Mouse (Mus musculus): ENCODE measurements at regions not wholly inside any gene's neighbourhood (a gene's known extent, or its start where the extent isn't known, plus 50 kb on each side); places are given as distances from the start of the nearest gene placed in this dataset.

- Histone ChIP-seq H3K9me3 (replicated peaks) (no peaks in the 10 kb centered on the region), H3K4me2 (no peak overlapping the region), H3K4me1 (no peaks in the 10 kb centered on the region), H3K27me3 (no peaks in the 10 kb centered on the region), H3K4me3 (no peak overlapping the region), H3K27ac (no peak overlapping the region), H3K9ac (no peak overlapping the region), H3K36me3 (ENCODE audit: poor library complexity, severe bottlenecking) (no peaks in the 10 kb centered on the region)
- 69% methylated on average over 5 of the region's 5 CpGs for WGBS
- no peak for ATAC-seq
These were observed 55.3 kb upstream of the Ccnd2 start for GRCm38 (mm10) chr6:127207308-127207707.

- Histone ChIP-seq H3K27me3 (no peaks in the 10 kb centered on the region), H3K9me3 (replicated peaks) (no peaks in the 10 kb centered on the region), H3K9ac (no peak overlapping the region), H3K4me3 (no peak overlapping the region), H3K36me3 (ENCODE audit: poor library complexity, severe bottlenecking) (no peaks in the 10 kb centered on the region), H3K4me2 (no peak overlapping the region), H3K27ac (no peak overlapping the region), H3K4me1 (no peaks in the 10 kb centered on the region)
- WGBS: 88% methylated on average over 3 of the region's 3 CpGs
- no peak for ATAC-seq
These were observed 61.4 kb upstream of the Ccnd2 start for GRCm38 (mm10) chr6:127213355-127213754.

GRCm38 (mm10) chr6:127215915-127216314 lies 63.9 kb upstream of the Ccnd2 start:
- H3K4me2 ChIP-seq: no peak overlapping the region
- no peak for ATAC-seq
- no peak overlapping the region for H3K9ac ChIP-seq

GRCm38 (mm10) chr6:127218634-127219445 lies 66.8 kb upstream of the Ccnd2 start:
- Histone ChIP-seq H3K4me3 (no peak overlapping the region), H3K9me3 (replicated peaks) (no peaks in the 10 kb centered on the region), H3K4me1 (no peaks in the 10 kb centered on the region), H3K4me2 (no peak overlapping the region), H3K36me3 (ENCODE audit: poor library complexity, severe bottlenecking) (no peaks in the 10 kb centered on the region), H3K9ac (no peak overlapping the region), H3K27me3 (no peaks in the 10 kb centered on the region), H3K27ac (no peak overlapping the region)
- ATAC-seq: no peak
- WGBS: 81% methylated on average over 17 of the region's 17 CpGs

More at GRCm38 (mm10) chr6:127215915-127216314, 63.9 kb upstream of the Ccnd2 start:
- Histone ChIP-seq H3K9me3 (replicated peaks) (no peaks in the 10 kb centered on the region), H3K27ac (no peak overlapping the region), H3K27me3 (no peaks in the 10 kb centered on the region), H3K36me3 (ENCODE audit: poor library complexity, severe bottlenecking) (no peaks in the 10 kb centered on the region), H3K4me1 (no peaks in the 10 kb centered on the region), H3K4me3 (no peak overlapping the region)
- WGBS: 79% methylated on average over 4 of the region's 4 CpGs

GRCm38 (mm10) chr6:127219446-127219802 lies 67.4 kb upstream of the Ccnd2 start:
- H3K9ac ChIP-seq: no peak overlapping the region
- no peak overlapping the region for H3K4me3 ChIP-seq
- no peak overlapping the region for H3K27ac ChIP-seq
- no peaks in the 10 kb centered on the region for H3K9me3 ChIP-seq (replicated peaks)
- no peaks in the 10 kb centered on the region for H3K4me1 ChIP-seq
- WGBS: 89% methylated on average over 7 of the region's 7 CpGs
- no peaks in the 10 kb centered on the region for H3K27me3 ChIP-seq
- H3K36me3 ChIP-seq (ENCODE audit: poor library complexity, severe bottlenecking): no peaks in the 10 kb centered on the region
- no peak for ATAC-seq
- no peak overlapping the region for H3K4me2 ChIP-seq

GRCm38 (mm10) chr6:127226242-127226983 lies 74.4 kb upstream of the Ccnd2 start:
- no peak for ATAC-seq
- 90% methylated on average over 5 of the region's 5 CpGs for WGBS
- H3K9me3 ChIP-seq (replicated peaks): no peaks in the 10 kb centered on the region
- H3K4me2 ChIP-seq: no peak overlapping the region
- H3K9ac ChIP-seq: no peak overlapping the region
- H3K27me3 ChIP-seq: no peaks in the 10 kb centered on the region
- no peaks in the 10 kb centered on the region for H3K4me1 ChIP-seq
- no peaks in the 10 kb centered on the region for H3K36me3 ChIP-seq (ENCODE audit: poor library complexity, severe bottlenecking)
- no peak overlapping the region for H3K27ac ChIP-seq
- H3K4me3 ChIP-seq: no peak overlapping the region

GRCm38 (mm10) chr6:127236510-127237109 lies 84.6 kb upstream of the Ccnd2 start:
- no peak overlapping the region for H3K27ac ChIP-seq
- no peak overlapping the region for H3K4me3 ChIP-seq
- 63% methylated on average over 4 of the region's 4 CpGs for whole genome bisulfite sequencing
- H3K36me3 ChIP-seq (ENCODE audit: poor library complexity, severe bottlenecking): no peaks in the 10 kb centered on the region
- no peak overlapping the region for H3K4me2 ChIP-seq
- no peaks in the 10 kb centered on the region for H3K27me3 ChIP-seq
- ATAC-seq: no peak
- peaks cover 5% of the 10 kb centered on the region for H3K9me3 ChIP-seq (replicated peaks)
- H3K4me1 ChIP-seq: no peaks in the 10 kb centered on the region
- H3K9ac ChIP-seq: no peak overlapping the region

- Histone ChIP-seq H3K9me3 (replicated peaks) (peaks cover 5% of the 10 kb centered on the region), H3K9ac (no peak overlapping the region), H3K36me3 (ENCODE audit: poor library complexity, severe bottlenecking) (no peaks in the 10 kb centered on the region), H3K4me2 (no peak overlapping the region), H3K4me3 (no peak overlapping the region), H3K27ac (no peak overlapping the region), H3K4me1 (no peaks in the 10 kb centered on the region), H3K27me3 (no peaks in the 10 kb centered on the region)
- WGBS: 91% methylated on average over 12 of the region's 12 CpGs
- ATAC-seq: no peak
These were observed 85.2 kb upstream of the Ccnd2 start for GRCm38 (mm10) chr6:127237168-127237567.

GRCm38 (mm10) chr6:127239529-127240471 lies 87.8 kb upstream of the Ccnd2 start:
- Histone ChIP-seq H3K27me3 (no peaks in the 10 kb centered on the region), H3K27ac (no peak overlapping the region), H3K9ac (no peak overlapping the region), H3K4me2 (no peak overlapping the region), H3K9me3 (replicated peaks) (peaks cover 5% of the 10 kb centered on the region), H3K4me1 (no peaks in the 10 kb centered on the region), H3K36me3 (ENCODE audit: poor library complexity, severe bottlenecking) (no peaks in the 10 kb centered on the region), H3K4me3 (no peak overlapping the region)
- ATAC-seq: no peak
- 85% methylated on average over 12 of the region's 12 CpGs for WGBS

- Histone ChIP-seq H3K4me1 (no peaks in the 10 kb centered on the region), H3K27ac (no peak overlapping the region), H3K27me3 (no peaks in the 10 kb centered on the region), H3K4me2 (no peak overlapping the region), H3K9me3 (replicated peaks) (no peaks in the 10 kb centered on the region), H3K36me3 (ENCODE audit: poor library complexity, severe bottlenecking) (no peaks in the 10 kb centered on the region), H3K4me3 (no peak overlapping the region), H3K9ac (no peak overlapping the region)
- 92% methylated on average over 19 of the region's 19 CpGs for WGBS
- no peak for ATAC-seq
These were observed 88.7 kb upstream of the Ccnd2 start for GRCm38 (mm10) chr6:127240472-127241375.

Measured in forebrain, embryonic 13.5 days (tissue).